Mouse (Mus musculus) ES-E14 (cell line): ENCODE results near the gene Sat2. TPM values are rescaled to one million over a fixed set of nuclear protein-coding genes. Genes with fewer than 3 reads are reported as not detected.

ENCODE experiments used
- DNase-seq: peaks from one replicate; pipeline ENCODE4 v3.0.0-alpha.2; 2013; ENCODE audit warnings: low read depth, low spot score
- H3K27ac ChIP-seq: 2 replicates; pipeline ENCODE4 v1.5.1; 2012; ENCODE audit warnings: low read depth, mild to moderate bottlenecking, low read length, moderate library complexity, mixed read lengths; ENCODE audit not compliant: poor library complexity, insufficient read depth, severe bottlenecking
- H3K36me3 ChIP-seq: 2 replicates; pipeline ENCODE4 v1.6.1; 2012; ENCODE audit warnings: mild to moderate bottlenecking, low read length, moderate library complexity, mixed read lengths; ENCODE audit not compliant: control insufficient read depth, poor library complexity, insufficient read depth, severe bottlenecking
- H3K4me1 ChIP-seq, 2 experiments: fragments of 150-350 bp in 1 of 2; sonication (generic) in 1 of 2; 2 replicates each; pipeline ENCODE4 v1.6.1; 2012; ENCODE audit warnings: low read length in 2 of 2, mild to moderate bottlenecking in 1 of 2, mixed read lengths in 1 of 2; ENCODE audit not compliant: control insufficient read depth in 2 of 2, insufficient read depth in 2 of 2, poor library complexity in 1 of 2
- H3K4me3 ChIP-seq, 2 experiments: fragments of 150-350 bp in 1 of 2; sonication (generic) in 1 of 2; 2 replicates each; pipeline ENCODE4 v1.5.1; 2012; ENCODE audit warnings: low read length in 2 of 2, low read depth in 1 of 2, mild to moderate bottlenecking in 1 of 2, mixed read lengths in 1 of 2; ENCODE audit not compliant: insufficient read depth in 1 of 2, poor library complexity in 1 of 2, severe bottlenecking in 1 of 2
- H3K9ac ChIP-seq: 2 replicates; pipeline ENCODE4 v1.6.1; 2012; ENCODE audit warnings: low read depth, mild to moderate bottlenecking, low read length, mixed read lengths; ENCODE audit not compliant: poor library complexity, insufficient read depth, severe bottlenecking
- H3K9me3 ChIP-seq: fragments of 150-350 bp; sonication (generic); 2 replicates; pipeline ENCODE4 v1.6.1; 2012; ENCODE audit warnings: low read depth, mild to moderate bottlenecking, low read length; ENCODE audit not compliant: control insufficient read depth, insufficient read depth
- CHD2 ChIP-seq: IDR thresholded peaks from 2 replicates; pipeline ENCODE4 v1.6.1; 2014; ENCODE audit warnings: mild to moderate bottlenecking, low read depth, low read length, inconsistent platforms
- HCFC1 ChIP-seq: IDR thresholded peaks from 2 replicates; pipeline ENCODE4 v1.6.1; 2012; ENCODE audit warnings: low read length, inconsistent platforms, borderline replicate concordance; ENCODE audit not compliant: insufficient read depth
- MAFK ChIP-seq: IDR thresholded peaks from 2 replicates; pipeline ENCODE4 v1.6.1; 2014; ENCODE audit warnings: mild to moderate bottlenecking, low read depth, low read length, inconsistent platforms; ENCODE audit not compliant: insufficient read depth
- ZC3H11A ChIP-seq: IDR thresholded peaks from 2 replicates; pipeline ENCODE4 v1.6.1; 2012; ENCODE audit warnings: low read depth, mild to moderate bottlenecking, inconsistent platforms, low read length, borderline replicate concordance
- ZNF384 ChIP-seq: IDR thresholded peaks from 2 replicates; pipeline ENCODE4 v1.6.1; 2012; ENCODE audit warnings: low read depth, low read length, inconsistent platforms
- in situ Hi-C, 2 experiments: fragments of 600-800 bp; cut with MboI; formaldehyde crosslinking; loops; one replicate each; pipeline ENCODE4 v1.15.1; 2025; ENCODE audit warnings: low sequenced_read_pairs in 2 of 2, inconsistent platforms in 1 of 2; ENCODE audit not compliant: unreplicated experiment in 2 of 2
- total RNA-seq: library from RNA; depleted of rRNA; stranded (reverse); fragments of 300-350 nt; gene quantifications from 2 replicates; pipeline ENCODE4 v1.2.3, GENCODE M21; 2012; rRNA removed

Sat2 gene
- total RNA-seq = 3.2 and 3.6 TPM in 2 replicates

DNA sequence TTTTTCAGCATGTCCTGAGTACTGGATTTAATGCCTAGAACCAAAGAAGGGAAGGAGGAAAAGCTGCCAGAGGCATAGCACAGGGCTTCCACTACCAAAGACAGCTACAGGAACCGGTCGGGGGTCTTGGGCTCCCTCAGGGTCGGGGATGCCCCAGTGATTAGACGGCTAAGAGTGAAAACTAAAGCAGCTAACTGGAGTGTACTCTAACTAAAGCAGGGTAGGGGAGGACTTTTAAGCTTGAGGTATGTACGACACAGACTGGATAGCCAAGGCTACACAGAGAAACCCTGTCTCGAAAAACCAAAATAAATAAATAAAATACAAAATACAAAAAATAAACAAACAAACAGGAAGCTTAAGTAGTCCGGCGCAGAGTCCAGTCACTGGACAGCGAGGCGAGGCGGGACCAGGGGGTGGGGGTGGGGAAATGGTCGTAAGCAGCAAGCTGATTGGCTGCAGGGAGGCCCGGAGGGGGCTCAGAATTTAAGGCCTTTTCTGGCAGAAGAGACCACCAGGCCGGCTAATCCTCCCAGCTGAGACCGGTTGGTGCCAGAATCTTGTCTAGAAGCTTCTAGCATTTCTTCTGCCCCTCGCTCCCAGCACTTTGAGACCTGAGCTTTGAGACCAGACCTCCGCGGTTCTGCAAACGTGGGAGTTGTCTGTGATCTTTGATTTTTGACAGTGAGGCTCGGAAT, at the start of gene Sat2:
Sat2 (plus strand) TSS at position 454 of the 698 bp plus-strand sequence.
- TF ChIP-seq MAFK = no peak
- TF ChIP-seq ZNF384 = no peak
- TF ChIP-seq ZC3H11A = no peak
- TF ChIP-seq CHD2 = no peak
- TF ChIP-seq HCFC1 = no peak
- no peak for DNase-seq
- H3K9ac ChIP-seq = peak within 1 kb of the TSS; percentile 67
- peak within 1 kb of the TSS; percentile 44 to 88 for H3K4me3 ChIP-seq
- in situ Hi-C loops = no loop called here
- H3K4me1 ChIP-seq = peaks cover 2 to 9% of the 10 kb centered on the region in 2 experiments; a peak in 2 of 4 replicates
- no peaks in the 10 kb centered on the region for H3K9me3 ChIP-seq
- H3K36me3 ChIP-seq = no peaks in the 10 kb centered on the region
- H3K27ac ChIP-seq = no peak within 1 kb of the TSS

GRCm38 (mm10) chr11:69575220-69575619, 46.6 kb upstream of the Sat2 start:
- in situ Hi-C loops = no loop called here
- peaks cover 35% of the 10 kb centered on the region for H3K36me3 ChIP-seq
- no peak for DNase-seq
- H3K4me3 ChIP-seq = no peak overlapping the region
- no peak for TF ChIP-seq ZNF384
- no peak overlapping the region for H3K27ac ChIP-seq
- H3K4me1 ChIP-seq = peaks cover 2 to 12% of the 10 kb centered on the region in 2 experiments; a peak in 3 of 4 replicates
- H3K9ac ChIP-seq = no peak overlapping the region
- no peaks in the 10 kb centered on the region for H3K9me3 ChIP-seq

GRCm38 (mm10) chr11:69576307-69576706, 45.5 kb upstream of the Sat2 start:
- TF ChIP-seq ZNF384 (no peak), MAFK (no peak), ZC3H11A (no peak), CHD2 (no peak), HCFC1 (no peak)
- Histone ChIP-seq H3K4me1 (peaks cover 2 to 12% of the 10 kb centered on the region in 2 experiments; a peak in 3 of 4 replicates), H3K9ac (no peak overlapping the region), H3K4me3 (no peak overlapping the region), H3K9me3 (no peaks in the 10 kb centered on the region), H3K36me3 (peaks cover 26% of the 10 kb centered on the region), H3K27ac (no peak overlapping the region)
- in situ Hi-C loops = no loop called here
- DNase-seq = no peak

GRCm38 (mm10) chr11:69578301-69578700, 43.5 kb upstream of the Sat2 start:
- H3K36me3 ChIP-seq = peaks cover 26% of the 10 kb centered on the region
- TF ChIP-seq MAFK = no peak
- TF ChIP-seq HCFC1 = no peak
- TF ChIP-seq CHD2 = no peak
- no peak for TF ChIP-seq ZC3H11A
- no peak for TF ChIP-seq ZNF384
- in situ Hi-C loops = no loop called here
- no peaks in the 10 kb centered on the region for H3K9me3 ChIP-seq
- 0 out of 2 replicates have a peak overlapping the region, but pooled peaks have one; percentile 25 for H3K27ac ChIP-seq
- H3K4me3 ChIP-seq = peak overlapping the region; percentile 79 to 85
- DNase-seq = no peak
- peaks cover 6 to 12% of the 10 kb centered on the region in 2 experiments for H3K4me1 ChIP-seq
- H3K9ac ChIP-seq = peak overlapping the region; percentile 88
